Mouse (Mus musculus) lung, postnatal 0 days (tissue): Measurements from ENCODE around the gene Cachd1.

Experiments used
- CTCF ChIP-seq: IDR thresholded peaks from 2 replicates; pipeline ENCODE4 v1.5.1; 2016; ENCODE audit warnings: antibody characterized with exemption, mild to moderate bottlenecking
- EP300 ChIP-seq: IDR thresholded peaks from 2 replicates; pipeline ENCODE4 v1.6.1; 2016; ENCODE audit warnings: antibody characterized with exemption, mild to moderate bottlenecking, control low read depth

DNA sequence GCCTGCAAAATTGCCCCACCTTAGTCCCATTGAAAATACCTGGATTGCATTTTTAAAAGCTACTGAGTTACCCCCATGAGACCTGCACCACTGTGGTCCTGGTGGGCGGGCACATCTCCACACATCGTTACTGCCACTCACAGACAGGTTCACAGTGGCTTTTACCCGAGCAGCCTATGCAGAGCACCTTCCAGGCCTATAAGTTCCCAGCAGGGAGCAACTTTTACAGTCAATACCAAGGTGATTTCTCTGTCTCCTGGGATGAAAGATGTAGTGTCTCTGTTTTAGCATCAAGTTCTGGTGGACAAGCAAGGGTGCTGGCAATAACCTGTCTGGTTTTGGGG is 24.9 kb downstream of the Cachd1 start:
- no peak for TF ChIP-seq EP300
- TF ChIP-seq CTCF, result no peak
